Mouse (Mus musculus) E14TG2a.4 (cell line): ENCODE measurements at regions not wholly inside any gene's neighbourhood (a gene's known extent, or its start where the extent isn't known, plus 50 kb on each side); places are given as distances from the start of the nearest gene placed in this dataset.
"Not testable (repeated sequence)": the region's sequence is repeated elsewhere in the genome, so short reads cannot be mapped to it uniquely, and the experiment has no call there.

Experiments used
- H3K27me3 ChIP-seq: 2 replicates; pipeline ENCODE4 v1.6.1; 2014; ENCODE audit warnings: low read length, control low read depth; ENCODE audit not compliant: insufficient read depth
- H3K36me3 ChIP-seq: 2 replicates; pipeline ENCODE4 v1.6.1; 2014; ENCODE audit warnings: low read length, control low read depth; ENCODE audit not compliant: insufficient read depth
- H3K4me1 ChIP-seq: replicated peaks from 2 replicates; pipeline ENCODE4 v1.6.1; 2014; ENCODE audit warnings: low read depth, low read length, control low read depth
- H3K4me3 ChIP-seq: replicated peaks from 2 replicates; pipeline ENCODE4 v1.5.1; 2014; ENCODE audit warnings: mild to moderate bottlenecking, low read length
- H3K9me3 ChIP-seq: 2 replicates; pipeline ENCODE4 v1.6.1; 2014; ENCODE audit warnings: low read length, control low read depth
- CTCF ChIP-seq: conservative IDR thresholded peaks from 2 replicates; pipeline ENCODE4 v1.5.1; 2014; ENCODE audit warnings: low read length
- NANOG ChIP-seq: IDR thresholded peaks from 2 replicates; pipeline ENCODE4 v1.6.1; 2014; ENCODE audit warnings: borderline replicate concordance, low read length, mixed read lengths
- POU5F1 ChIP-seq: IDR thresholded peaks from 2 replicates; pipeline ENCODE4 v1.6.1; 2014; ENCODE audit warnings: low read length, borderline replicate concordance

GRCm38 (mm10) chr2:17849267-17849666, 118.0 kb upstream of the Nebl start:
- H3K4me3 ChIP-seq = no peak overlapping the region
- peaks cover 26% of the 10 kb centered on the region for H3K4me1 ChIP-seq
- H3K9me3 ChIP-seq = no peaks in the 10 kb centered on the region
- H3K36me3 ChIP-seq = no peaks in the 10 kb centered on the region
- H3K27me3 ChIP-seq = no peaks in the 10 kb centered on the region; the same call in 1 of the 2 replicates
- TF ChIP-seq POU5F1 (no peak), NANOG (no peak), CTCF (peak; percentile 19; the same call in 1 of the 2 replicates)

GRCm38 (mm10) chr2:17845447-17846092, 114.3 kb upstream of the Nebl start:
- not testable (repeated sequence) for H3K4me1 ChIP-seq, H3K27me3 ChIP-seq, H3K36me3 ChIP-seq, H3K9me3 ChIP-seq, H3K4me3 ChIP-seq

DNA sequence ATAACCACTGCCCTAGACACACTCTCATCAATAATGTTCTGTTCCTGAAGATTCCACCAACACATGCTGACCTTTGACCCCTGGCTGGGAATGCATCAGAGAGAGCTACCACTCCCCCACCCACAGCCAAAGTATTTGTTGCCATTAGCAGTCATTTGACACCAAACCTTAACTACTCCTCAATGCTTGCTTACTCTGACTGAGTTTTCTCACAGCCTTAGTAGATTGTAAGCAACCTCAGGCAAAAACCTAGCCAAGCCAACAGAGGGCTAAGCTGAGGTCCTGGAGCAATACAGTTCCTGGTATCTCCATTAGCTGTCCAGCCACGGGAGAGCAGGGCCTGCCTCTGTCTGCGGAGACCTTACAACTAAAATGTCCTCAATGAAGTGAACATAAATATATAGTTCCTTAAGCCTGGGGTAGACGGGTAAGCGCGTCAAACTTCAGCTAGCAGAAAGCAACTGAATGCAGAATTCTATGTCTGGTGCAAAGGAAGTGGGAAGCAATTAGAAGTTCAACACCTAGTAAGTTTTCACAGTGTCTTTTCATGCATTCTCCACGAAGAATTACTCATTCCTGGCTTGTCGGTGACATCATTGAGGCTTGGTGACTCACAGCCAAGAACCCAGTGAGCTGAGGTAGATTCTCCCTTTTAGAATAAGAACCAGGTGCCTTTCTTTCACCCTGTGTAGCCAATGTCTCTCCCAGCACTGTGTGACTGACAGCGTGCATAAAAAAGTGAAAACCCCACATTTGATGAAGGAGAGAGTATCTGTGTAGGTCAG, 113.6 kb upstream of the Nebl start:
- no peaks in the 10 kb centered on the region for H3K27me3 ChIP-seq
- H3K36me3 ChIP-seq = no peaks in the 10 kb centered on the region
- TF ChIP-seq NANOG (no peak), POU5F1 (no peak), CTCF (no peak)
- no peaks in the 10 kb centered on the region for H3K9me3 ChIP-seq
- H3K4me1 ChIP-seq = peaks cover 6% of the 10 kb centered on the region
- no peak overlapping the region for H3K4me3 ChIP-seq

DNA sequence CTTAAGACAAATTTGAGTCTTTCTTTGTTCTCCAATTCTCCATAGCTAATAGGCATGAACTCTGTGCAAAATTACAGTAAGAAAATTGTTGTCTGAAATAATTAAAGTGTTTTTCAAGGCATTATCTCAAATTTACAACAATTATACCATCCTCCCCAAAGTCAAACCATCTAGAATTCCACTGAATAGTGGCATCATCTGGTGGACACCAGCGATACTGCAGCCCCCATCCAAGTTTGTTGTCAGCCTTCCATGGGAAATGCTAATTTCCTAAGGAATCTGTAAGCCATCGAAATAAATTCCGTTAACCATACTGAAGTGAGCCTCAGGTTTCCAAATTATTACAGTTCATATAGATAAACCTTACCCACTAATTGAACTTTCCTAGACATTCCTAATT, 110.7 kb upstream of the Nebl start:
- H3K9me3 ChIP-seq = no peaks in the 10 kb centered on the region
- 0 out of 2 replicates have a peak, but pooled peaks cover 8% of the 10 kb centered on the region for H3K27me3 ChIP-seq
- H3K36me3 ChIP-seq = no peaks in the 10 kb centered on the region
- H3K4me1 ChIP-seq = peaks cover 18% of the 10 kb centered on the region
- TF ChIP-seq CTCF = peak; percentile 100
- TF ChIP-seq NANOG = no peak
- H3K4me3 ChIP-seq = no peak overlapping the region

- peaks cover 18% of the 10 kb centered on the region for H3K4me1 ChIP-seq
- TF ChIP-seq CTCF (no peak), NANOG (no peak), POU5F1 (no peak)
- H3K9me3 ChIP-seq = 0 out of 2 replicates have a peak, but pooled peaks cover 2% of the 10 kb centered on the region
- 0 out of 2 replicates have a peak, but pooled peaks cover 8% of the 10 kb centered on the region for H3K27me3 ChIP-seq
- H3K36me3 ChIP-seq = no peaks in the 10 kb centered on the region
- H3K4me3 ChIP-seq = no peak overlapping the region
Measured at GRCm38 (mm10) chr2:17841546-17841945, 110.3 kb upstream of the Nebl start.

DNA sequence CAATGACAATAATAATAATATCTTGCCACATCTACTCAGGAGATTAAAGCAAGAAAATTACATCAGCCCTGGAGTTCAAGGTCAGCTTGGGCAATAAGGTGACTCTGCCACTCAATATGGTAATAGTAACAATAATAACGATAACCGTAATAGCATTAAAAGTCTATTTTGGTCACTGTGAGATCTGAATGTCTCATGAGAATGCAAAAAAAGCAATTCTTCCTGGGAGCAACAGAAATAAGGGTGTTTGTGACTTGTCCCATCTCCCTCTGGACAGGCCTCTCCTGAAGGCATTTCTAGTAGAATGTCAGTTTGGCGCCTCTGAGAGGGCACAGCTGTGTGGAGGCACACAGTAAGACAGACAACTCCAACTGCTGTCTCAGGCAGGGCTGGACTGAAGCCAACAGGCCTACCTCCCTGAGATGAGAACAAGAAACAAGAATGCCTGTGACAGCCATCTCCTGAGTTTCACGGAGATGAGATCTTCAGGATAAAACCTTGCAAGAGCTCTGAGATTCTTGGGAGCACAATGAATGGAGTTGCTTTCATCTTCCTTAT, 109.8 kb upstream of the Nebl start:
- Histone ChIP-seq H3K27me3 (0 out of 2 replicates have a peak, but pooled peaks cover 8% of the 10 kb centered on the region), H3K36me3 (no peaks in the 10 kb centered on the region), H3K4me1 (peaks cover 18% of the 10 kb centered on the region), H3K9me3 (0 out of 2 replicates have a peak, but pooled peaks cover 4% of the 10 kb centered on the region), H3K4me3 (no peak overlapping the region)
- TF ChIP-seq POU5F1 = no peak
- TF ChIP-seq NANOG = no peak
- no peak for TF ChIP-seq CTCF

DNA sequence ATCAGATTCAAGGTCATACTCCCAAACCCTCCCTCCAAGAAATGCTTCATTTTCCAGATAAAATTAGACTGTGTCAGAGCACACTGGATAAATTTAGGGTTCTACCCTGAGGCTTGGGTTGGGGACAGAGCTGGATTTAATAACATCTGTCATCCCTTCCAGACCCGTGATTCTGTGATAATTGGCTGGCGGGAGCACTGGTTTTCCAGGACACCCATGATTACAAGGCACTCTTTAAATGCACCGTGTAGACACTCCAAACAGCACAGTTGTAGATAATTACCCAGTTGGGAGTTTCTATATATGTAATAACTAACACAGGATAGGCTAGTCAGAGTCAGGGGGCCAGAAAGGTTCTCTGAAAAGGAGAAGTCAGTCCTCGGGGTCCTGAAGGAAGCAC, 108.4 kb upstream of the Nebl start:
- H3K4me1 ChIP-seq = peaks cover 16% of the 10 kb centered on the region
- H3K27me3 ChIP-seq = 0 out of 2 replicates have a peak, but pooled peaks cover 8% of the 10 kb centered on the region
- no peaks in the 10 kb centered on the region for H3K36me3 ChIP-seq
- no peak for TF ChIP-seq CTCF
- no peak for TF ChIP-seq NANOG
- no peak overlapping the region for H3K4me3 ChIP-seq
- 0 out of 2 replicates have a peak, but pooled peaks cover 4% of the 10 kb centered on the region for H3K9me3 ChIP-seq

DNA sequence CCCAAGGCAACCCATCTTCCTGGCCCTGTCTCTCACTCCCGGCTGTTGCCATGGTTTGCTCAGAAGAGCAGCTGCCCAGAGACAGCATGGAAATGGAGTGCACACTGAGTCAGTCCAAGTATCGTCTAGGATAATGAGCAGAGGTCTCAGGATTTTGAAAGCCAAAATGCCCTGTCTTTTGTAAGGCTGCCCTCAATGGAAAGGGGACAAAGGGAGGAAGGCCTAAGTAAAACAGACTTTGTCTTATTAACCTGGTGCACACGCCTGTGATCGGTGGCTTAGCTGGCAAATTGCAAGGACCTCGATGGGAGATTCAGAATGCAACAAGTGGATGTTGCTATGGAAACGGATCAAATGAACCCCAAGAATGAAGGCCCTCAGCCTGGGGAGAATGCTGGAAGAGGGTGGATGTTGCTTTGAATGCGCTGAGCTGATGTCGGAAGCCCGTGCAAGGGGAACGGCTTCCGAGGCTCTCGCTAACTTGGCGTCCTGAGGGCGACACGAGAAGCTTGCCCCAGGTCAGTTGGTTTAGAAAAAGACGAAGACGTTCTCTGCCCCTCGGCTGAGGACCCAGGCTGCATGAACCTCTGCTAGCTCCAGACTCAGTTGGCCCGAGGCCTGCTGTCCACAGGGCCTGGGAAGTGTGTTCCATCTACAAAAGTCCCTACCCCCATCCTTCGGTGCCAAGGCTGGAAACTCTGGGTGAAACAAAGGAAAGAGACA, 107.8 kb upstream of the Nebl start:
- Histone ChIP-seq H3K4me3 (no peak overlapping the region), H3K9me3 (0 out of 2 replicates have a peak, but pooled peaks cover 4% of the 10 kb centered on the region), H3K4me1 (peaks cover 12% of the 10 kb centered on the region), H3K27me3 (0 out of 2 replicates have a peak, but pooled peaks cover 8% of the 10 kb centered on the region), H3K36me3 (no peaks in the 10 kb centered on the region)
- no peak for TF ChIP-seq NANOG
- TF ChIP-seq CTCF = no peak
- TF ChIP-seq POU5F1 = no peak
